Mouse (Mus musculus) lung, adult 2 months (tissue): ENCODE data around the gene App.

Source experiments
- CTCF ChIP-seq: fragments of 200-500 bp; IDR thresholded peaks from 2 replicates; pipeline ENCODE4 v1.5.1; 2011; ENCODE audit warnings: mild to moderate bottlenecking, low read length, control low read depth; ENCODE audit not compliant: insufficient read depth
- POLR2A ChIP-seq: fragments of 200-500 bp; IDR thresholded peaks from 2 replicates; pipeline ENCODE4 v1.6.1; 2011; ENCODE audit warnings: low read depth, mild to moderate bottlenecking, control low read depth, low read length, borderline replicate concordance; ENCODE audit errors: extremely low read depth

- TF ChIP-seq CTCF = no peak
- TF ChIP-seq POLR2A = no peak
Observed at GRCm38 (mm10) chr16:85118916-85119315, 54.6 kb downstream of the App start.
